Mouse (Mus musculus): ENCODE measurements at regions not wholly inside any gene's neighbourhood (a gene's known extent, or its start where the extent isn't known, plus 50 kb on each side); places are given as distances from the start of the nearest gene placed in this dataset.

DNA sequence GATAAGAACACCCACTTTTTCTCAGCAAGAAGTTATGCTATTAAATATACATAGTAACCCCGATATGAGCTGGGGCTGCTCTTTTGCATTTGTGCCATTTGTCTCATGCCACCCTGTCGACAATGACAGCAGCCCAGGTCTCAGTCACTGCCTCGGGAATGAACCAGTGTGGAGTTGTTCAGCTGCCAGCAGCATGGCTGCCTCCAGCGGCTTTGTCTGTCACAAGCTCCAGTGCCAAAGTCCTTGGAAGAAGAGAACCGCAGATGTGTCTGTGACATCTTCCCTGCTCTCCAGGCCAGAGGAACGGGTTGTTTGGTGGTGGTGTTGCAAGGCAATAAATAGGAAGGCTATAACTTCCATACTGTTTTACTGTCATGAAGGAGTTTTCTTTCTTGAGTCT is 130.7 kb downstream of the Cep170 start:
- no peaks in the 10 kb centered on the region for H3K36me3 ChIP-seq
- no peaks in the 10 kb centered on the region for H3K9me3 ChIP-seq
- no peak overlapping the region for H3K4me3 ChIP-seq
- H3K27me3 ChIP-seq (replicated peaks): no peaks in the 10 kb centered on the region
- H3K27ac ChIP-seq (replicated peaks): no peak overlapping the region
- H3K4me1 ChIP-seq: no peaks in the 10 kb centered on the region
- 55% methylated on average over 6 of the region's 6 CpGs for WGBS
- no peak overlapping the region for H3K4me2 ChIP-seq
- H3K9ac ChIP-seq: no peak overlapping the region
- ATAC-seq (ENCODE audit: extremely low read depth, insufficient number of reproducible peaks, low FRiP score, low TSS enrichment): no peak

DNA sequence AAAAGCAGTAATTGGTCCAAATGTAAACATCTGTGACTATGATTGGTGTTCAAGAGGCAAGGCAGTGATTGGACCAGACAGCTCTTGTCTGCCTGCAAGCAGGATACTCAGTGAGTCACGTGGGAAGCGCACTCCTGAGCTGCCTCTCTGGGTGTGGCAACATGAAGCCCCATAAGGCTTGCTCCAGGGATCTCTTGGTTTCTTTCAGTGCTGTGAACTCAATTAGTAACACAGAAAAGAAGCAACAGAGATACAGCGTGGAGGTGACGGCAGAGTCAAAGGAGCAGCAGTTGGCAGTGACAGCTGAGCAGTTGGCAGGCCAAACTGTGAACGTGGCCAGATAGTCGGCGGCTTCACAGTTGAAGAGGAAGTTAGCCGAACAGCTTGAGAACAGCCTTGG is 131.9 kb downstream of the Cep170 start:
- H3K9ac ChIP-seq: no peak overlapping the region
- 48% methylated on average over 8 of the region's 8 CpGs for WGBS

DNA sequence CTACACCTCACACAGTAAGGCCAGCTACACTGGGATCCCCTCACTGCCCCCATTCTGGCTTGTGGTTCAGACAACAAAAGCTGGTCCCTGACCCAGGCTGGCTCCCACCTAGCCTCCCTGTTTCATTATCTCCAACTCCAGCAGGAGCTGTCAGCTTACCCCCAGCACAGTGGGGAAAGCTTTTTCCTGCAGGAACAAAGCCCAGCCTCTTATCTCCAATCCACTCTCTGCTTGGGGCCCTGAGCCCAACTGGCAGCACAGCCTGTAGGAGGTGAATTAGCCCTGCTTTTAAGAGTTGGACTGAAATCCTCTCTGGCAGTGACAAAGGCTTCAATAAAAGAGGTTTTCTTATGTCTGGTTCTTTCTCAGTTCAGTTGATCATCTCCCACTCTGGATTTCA is 138.7 kb downstream of the Cep170 start:
- peaks cover 14% of the 10 kb centered on the region for H3K4me1 ChIP-seq
- peak overlapping the region; percentile 22; the same call in 1 of the 2 replicates for H3K27ac ChIP-seq (replicated peaks)
- peaks cover 4% of the 10 kb centered on the region; the same call in 1 of the 2 replicates for H3K9me3 ChIP-seq
- H3K27me3 ChIP-seq (replicated peaks): no peaks in the 10 kb centered on the region
- H3K4me2 ChIP-seq: no peak overlapping the region
- no peak overlapping the region for H3K4me3 ChIP-seq
- ATAC-seq (ENCODE audit: extremely low read depth, insufficient number of reproducible peaks, low FRiP score, low TSS enrichment): no peak
- H3K36me3 ChIP-seq: no peaks in the 10 kb centered on the region
- H3K9ac ChIP-seq: no peak overlapping the region

More for the DNA sequence above, 131.9 kb downstream of the Cep170 start:
- Histone ChIP-seq H3K4me1 (no peaks in the 10 kb centered on the region), H3K9me3 (no peaks in the 10 kb centered on the region; the same call in 1 of the 2 replicates), H3K4me3 (no peak overlapping the region), H3K27ac (replicated peaks) (no peak overlapping the region), H3K4me2 (no peak overlapping the region), H3K36me3 (no peaks in the 10 kb centered on the region), H3K27me3 (replicated peaks) (no peaks in the 10 kb centered on the region)
- ATAC-seq (ENCODE audit: extremely low read depth, insufficient number of reproducible peaks, low FRiP score, low TSS enrichment): no peak

DNA sequence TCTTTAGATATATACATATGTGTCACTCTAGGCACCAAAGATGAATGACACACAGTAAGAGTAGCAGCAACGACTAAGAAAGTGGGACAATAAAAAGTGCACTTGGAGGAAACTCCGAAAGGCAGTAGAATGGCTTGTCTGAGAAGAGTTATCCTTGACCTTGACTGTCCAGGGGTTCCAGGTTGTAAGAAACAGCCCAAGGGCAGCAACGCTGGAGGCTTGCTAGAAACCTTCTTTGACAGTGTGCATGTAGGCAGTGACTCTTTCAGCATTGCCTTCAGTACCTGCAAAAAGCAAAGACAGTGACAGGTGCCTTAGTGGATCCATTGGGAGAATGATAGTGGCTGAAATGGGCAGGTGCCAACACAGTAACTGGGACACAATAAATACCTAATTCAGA is 142.8 kb downstream of the Cep170 start:
- no peak overlapping the region for H3K4me3 ChIP-seq
- H3K27me3 ChIP-seq (replicated peaks): no peaks in the 10 kb centered on the region
- no peak overlapping the region for H3K9ac ChIP-seq
- H3K4me1 ChIP-seq: peaks cover 14% of the 10 kb centered on the region
- no peak overlapping the region for H3K27ac ChIP-seq (replicated peaks)
- H3K9me3 ChIP-seq: no peaks in the 10 kb centered on the region
- no peak for ATAC-seq (ENCODE audit: extremely low read depth, insufficient number of reproducible peaks, low FRiP score, low TSS enrichment)
- WGBS: 74% methylated on average over 3 of the region's 3 CpGs
- no peaks in the 10 kb centered on the region for H3K36me3 ChIP-seq
- no peak overlapping the region for H3K4me2 ChIP-seq

DNA sequence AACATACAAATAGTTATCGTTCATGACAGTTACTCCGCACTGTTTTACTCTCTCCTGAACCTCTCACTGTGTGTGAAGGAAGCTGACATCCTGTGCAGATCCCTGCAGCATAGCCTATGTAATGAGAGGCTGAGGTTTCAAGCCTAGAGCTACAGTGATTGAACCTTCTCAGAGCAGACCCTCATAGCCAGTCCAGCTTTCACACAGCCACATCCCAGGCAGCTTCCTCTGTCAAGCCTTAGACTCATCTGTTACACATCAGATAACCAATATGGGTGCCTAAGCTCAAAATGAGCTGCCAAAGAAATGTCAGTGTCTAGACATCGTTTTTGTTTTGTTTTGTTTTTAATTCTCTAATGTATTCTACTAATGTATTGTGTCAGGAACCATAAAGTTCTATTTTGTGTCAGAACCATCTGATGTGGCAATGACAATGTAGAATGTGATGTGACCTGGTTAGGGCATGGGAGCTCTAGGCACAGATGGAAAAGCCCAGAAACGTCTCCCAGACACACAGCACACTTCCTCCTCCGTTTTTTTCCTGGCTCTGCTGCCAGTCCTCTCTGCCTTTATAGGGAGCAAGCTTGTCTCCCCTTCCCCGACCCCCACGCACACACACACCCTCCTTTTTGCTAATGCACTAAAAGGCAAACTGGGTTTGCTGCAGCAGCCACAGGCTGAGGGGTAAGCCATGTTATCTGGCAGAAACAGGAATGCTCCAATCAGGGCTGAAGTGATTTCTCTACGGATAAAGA is 146.1 kb downstream of the Cep170 start:
- no peak overlapping the region for H3K9ac ChIP-seq
- ATAC-seq (ENCODE audit: extremely low read depth, insufficient number of reproducible peaks, low FRiP score, low TSS enrichment): no peak
- no peaks in the 10 kb centered on the region for H3K27me3 ChIP-seq (replicated peaks)
- no peaks in the 10 kb centered on the region for H3K4me1 ChIP-seq
- no peak overlapping the region for H3K4me3 ChIP-seq
- no peak overlapping the region for H3K27ac ChIP-seq (replicated peaks)
- H3K36me3 ChIP-seq: no peaks in the 10 kb centered on the region
- H3K4me2 ChIP-seq: no peak overlapping the region
- WGBS: 49% methylated on average over 8 of the region's 8 CpGs
- no peaks in the 10 kb centered on the region for H3K9me3 ChIP-seq

DNA sequence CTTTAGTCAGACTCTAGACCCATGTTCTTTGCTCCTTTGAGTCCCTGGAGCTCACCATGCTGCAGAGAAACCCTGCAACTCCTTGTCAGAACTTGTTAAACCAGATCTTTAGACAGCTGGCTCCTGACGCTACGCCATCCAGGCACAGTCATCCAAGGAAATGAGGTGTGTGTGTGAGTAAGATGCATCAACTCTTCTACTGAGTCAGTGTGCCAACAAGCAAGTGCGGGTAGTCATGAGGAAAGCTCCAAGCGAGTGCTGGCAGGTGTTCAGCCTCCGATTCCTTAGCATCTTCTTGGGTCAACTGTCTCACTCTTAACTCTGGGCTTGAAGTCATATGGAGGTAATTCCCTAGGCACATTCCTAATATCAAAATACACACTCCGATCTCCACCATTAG is 153.6 kb downstream of the Cep170 start:
- H3K9me3 ChIP-seq: no peaks in the 10 kb centered on the region
- WGBS: 87% methylated on average over 6 of the region's 6 CpGs
- no peak overlapping the region for H3K4me2 ChIP-seq
- no peaks in the 10 kb centered on the region for H3K36me3 ChIP-seq
- H3K27me3 ChIP-seq (replicated peaks): no peaks in the 10 kb centered on the region
- H3K4me3 ChIP-seq: no peak overlapping the region
- no peak overlapping the region for H3K9ac ChIP-seq
- H3K4me1 ChIP-seq: no peaks in the 10 kb centered on the region
- ATAC-seq (ENCODE audit: extremely low read depth, insufficient number of reproducible peaks, low FRiP score, low TSS enrichment): no peak
- H3K27ac ChIP-seq (replicated peaks): no peak overlapping the region

DNA sequence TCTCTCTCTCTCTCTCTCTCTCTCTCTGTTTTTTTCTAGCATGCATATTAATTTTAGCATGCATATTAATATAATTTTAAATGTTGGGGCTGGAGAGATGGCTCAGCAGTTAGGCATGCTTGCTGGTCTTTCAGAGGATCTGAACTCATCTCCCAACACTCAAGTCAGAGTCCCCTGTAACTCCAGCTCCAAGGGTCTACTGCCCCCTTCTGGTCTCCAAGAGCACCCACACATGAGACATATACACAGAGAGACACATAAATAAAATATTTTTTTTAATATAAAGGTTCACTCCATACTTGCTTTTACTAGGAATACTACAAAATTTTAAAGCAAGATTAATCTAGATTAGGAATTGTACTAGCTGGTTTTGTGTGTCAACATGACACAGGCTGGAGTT is 155.2 kb downstream of the Cep170 start:
- ATAC-seq (ENCODE audit: extremely low read depth, insufficient number of reproducible peaks, low FRiP score, low TSS enrichment): no peak
- Histone ChIP-seq H3K36me3 (no peaks in the 10 kb centered on the region), H3K9me3 (no peaks in the 10 kb centered on the region), H3K4me3 (no peak overlapping the region), H3K27me3 (replicated peaks) (no peaks in the 10 kb centered on the region), H3K9ac (no peak overlapping the region), H3K4me2 (no peak overlapping the region), H3K27ac (replicated peaks) (no peak overlapping the region), H3K4me1 (no peaks in the 10 kb centered on the region)

DNA sequence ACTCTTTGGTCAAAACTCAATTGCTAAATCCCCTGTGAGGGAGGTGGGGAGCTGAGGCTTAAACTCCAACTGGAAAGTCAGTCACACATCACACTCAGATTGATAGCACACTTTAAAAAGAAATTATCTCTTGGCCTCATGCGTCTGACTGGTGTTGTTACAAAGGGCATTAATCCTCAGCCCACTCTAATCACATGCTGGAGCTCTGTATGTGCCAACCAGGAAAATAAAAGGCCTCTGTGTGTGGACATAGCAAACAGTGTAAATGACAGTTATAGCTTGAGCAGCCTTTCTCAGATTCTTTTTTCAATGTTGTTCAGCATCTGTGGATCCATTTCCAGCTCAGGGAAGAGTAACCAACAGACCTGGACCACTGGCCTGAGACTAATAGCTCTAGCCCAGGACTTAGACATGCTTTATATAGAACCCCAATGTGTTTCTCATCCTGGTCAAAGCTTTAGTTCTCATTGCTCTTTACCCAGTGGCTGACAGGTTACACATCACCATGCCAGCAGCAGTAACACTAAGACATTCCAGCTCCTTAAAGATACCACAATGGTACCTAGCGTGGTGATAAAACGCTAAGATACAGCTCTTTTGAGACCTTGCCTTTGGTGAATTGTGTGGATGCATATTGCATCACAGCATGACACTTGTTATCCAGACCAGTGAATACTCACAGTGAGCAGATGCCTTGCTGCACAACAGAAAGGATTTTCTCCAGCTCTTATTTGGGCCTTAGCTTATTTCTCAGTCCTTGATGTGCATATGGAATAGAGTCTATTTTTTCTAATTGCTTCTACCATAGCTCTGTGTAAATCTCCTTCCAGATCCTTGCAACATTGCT is 158.2 kb downstream of the Cep170 start:
- ATAC-seq (ENCODE audit: extremely low read depth, insufficient number of reproducible peaks, low FRiP score, low TSS enrichment): no peak
- Histone ChIP-seq H3K9ac (no peak overlapping the region), H3K4me2 (no peak overlapping the region), H3K36me3 (no peaks in the 10 kb centered on the region), H3K9me3 (no peaks in the 10 kb centered on the region), H3K4me1 (no peaks in the 10 kb centered on the region), H3K27ac (replicated peaks) (no peak overlapping the region), H3K27me3 (replicated peaks) (no peaks in the 10 kb centered on the region), H3K4me3 (no peak overlapping the region)
- WGBS: 56% methylated on average over 3 of the region's 3 CpGs

DNA sequence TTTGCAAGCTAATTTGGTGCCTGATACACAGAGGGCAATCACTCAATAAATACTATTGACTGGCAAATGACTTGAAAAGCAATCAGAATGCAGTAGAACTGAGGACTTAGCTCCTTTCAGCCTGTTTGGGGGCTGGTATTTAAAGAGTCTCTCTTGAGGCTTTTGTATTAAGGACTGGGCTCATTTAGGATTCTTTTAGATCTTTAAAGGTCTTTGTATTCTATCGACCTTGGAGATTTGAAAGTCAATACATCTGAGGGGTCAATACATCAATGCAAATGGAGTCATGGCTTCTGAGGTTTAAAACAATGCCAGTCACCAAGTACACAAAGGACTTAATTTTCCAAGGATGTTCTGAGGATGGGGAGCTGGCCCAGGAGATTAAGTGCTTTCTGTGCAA is 169.6 kb downstream of the Cep170 start:
- H3K27ac ChIP-seq (replicated peaks): no peak overlapping the region
- no peaks in the 10 kb centered on the region for H3K4me1 ChIP-seq
- no peak overlapping the region for H3K9ac ChIP-seq
- no peak overlapping the region for H3K4me3 ChIP-seq
- H3K4me2 ChIP-seq: no peak overlapping the region
- H3K36me3 ChIP-seq: no peaks in the 10 kb centered on the region
- no peak for ATAC-seq (ENCODE audit: extremely low read depth, insufficient number of reproducible peaks, low FRiP score, low TSS enrichment)
- WGBS: 49% methylated on average over 1 of the region's 1 CpGs
- H3K27me3 ChIP-seq (replicated peaks): no peaks in the 10 kb centered on the region
- no peaks in the 10 kb centered on the region for H3K9me3 ChIP-seq

DNA sequence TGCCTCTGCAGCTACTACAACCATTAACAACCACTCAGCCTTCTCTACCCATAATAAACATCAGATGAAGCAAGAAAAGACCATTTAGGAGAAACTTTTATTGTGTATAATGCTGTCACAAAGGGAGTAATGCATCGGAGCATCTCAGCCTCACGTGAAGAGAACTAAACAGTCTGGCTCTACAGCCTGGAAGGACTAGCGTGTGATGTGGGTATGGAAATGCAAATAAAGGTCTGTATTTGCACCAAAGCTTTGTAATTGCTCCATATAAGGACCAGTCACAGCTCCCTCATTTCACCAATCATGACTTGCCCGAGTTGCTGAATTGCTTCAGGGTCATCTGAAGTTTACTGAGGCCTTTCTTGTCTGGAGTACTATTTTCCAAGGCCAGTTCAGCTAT is 190.7 kb downstream of the Cep170 start:
- H3K9ac ChIP-seq: no peak overlapping the region
- no peak for ATAC-seq (ENCODE audit: extremely low read depth, insufficient number of reproducible peaks, low FRiP score, low TSS enrichment)
- no peaks in the 10 kb centered on the region for H3K36me3 ChIP-seq
- 81% methylated on average over 4 of the region's 4 CpGs for WGBS
- H3K4me2 ChIP-seq: no peak overlapping the region
- H3K4me1 ChIP-seq: no peaks in the 10 kb centered on the region
- H3K27me3 ChIP-seq (replicated peaks): no peaks in the 10 kb centered on the region
- H3K27ac ChIP-seq (replicated peaks): no peak overlapping the region
- no peak overlapping the region for H3K4me3 ChIP-seq
- H3K9me3 ChIP-seq: no peaks in the 10 kb centered on the region

DNA sequence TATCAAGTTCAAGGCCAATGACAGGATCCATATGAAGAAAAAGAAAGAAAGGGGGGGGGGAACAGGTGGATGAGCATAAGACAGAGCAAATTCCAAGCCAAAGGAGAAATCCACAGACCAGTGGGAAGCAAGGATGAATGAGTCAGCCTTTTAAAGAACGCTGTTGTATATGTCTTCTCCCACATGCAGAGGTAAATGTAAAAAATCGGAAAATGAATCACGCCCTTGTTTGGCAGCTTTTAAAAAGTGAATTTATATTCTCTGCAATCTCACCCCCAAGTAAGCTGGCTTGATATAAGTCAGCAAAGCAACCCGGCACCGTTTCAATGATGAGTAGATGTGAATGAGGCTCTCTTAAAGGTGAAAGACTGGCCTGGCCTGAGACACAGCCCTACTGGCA is 191.7 kb downstream of the Cep170 start:
- no peak overlapping the region for H3K9ac ChIP-seq
- H3K4me3 ChIP-seq: no peak overlapping the region
- no peak overlapping the region for H3K4me2 ChIP-seq
- no peak for ATAC-seq (ENCODE audit: extremely low read depth, insufficient number of reproducible peaks, low FRiP score, low TSS enrichment)
- H3K4me1 ChIP-seq: no peaks in the 10 kb centered on the region
- no peaks in the 10 kb centered on the region for H3K9me3 ChIP-seq
- no peak overlapping the region for H3K27ac ChIP-seq (replicated peaks)
- WGBS: 83% methylated on average over 5 of the region's 5 CpGs
- H3K36me3 ChIP-seq: no peaks in the 10 kb centered on the region
- no peaks in the 10 kb centered on the region for H3K27me3 ChIP-seq (replicated peaks)

DNA sequence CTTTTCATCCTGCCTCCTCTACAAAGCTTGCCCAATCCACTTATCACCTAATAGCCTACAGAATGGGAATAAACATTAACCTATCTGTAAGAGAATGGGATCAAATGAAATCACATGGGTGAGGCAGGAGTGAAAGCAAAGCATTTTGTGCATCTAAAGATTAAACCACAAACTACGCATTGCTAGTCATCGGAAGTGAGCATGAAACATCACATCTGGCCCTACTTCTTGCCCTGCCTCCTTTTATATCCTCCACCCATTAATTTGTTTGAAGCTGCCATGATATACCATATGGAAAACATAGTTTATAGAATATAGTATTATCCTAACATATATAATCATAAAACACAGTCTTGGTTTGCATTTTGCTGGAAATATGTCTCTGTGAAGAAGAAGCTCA is 192.6 kb downstream of the Cep170 start:
- ATAC-seq (ENCODE audit: extremely low read depth, insufficient number of reproducible peaks, low FRiP score, low TSS enrichment): no peak

More for the DNA sequence above, 192.6 kb downstream of the Cep170 start:
- no peak overlapping the region for H3K4me3 ChIP-seq
- WGBS: 89% methylated on average over 2 of the region's 2 CpGs
- H3K27me3 ChIP-seq (replicated peaks): no peaks in the 10 kb centered on the region
- no peak overlapping the region for H3K27ac ChIP-seq (replicated peaks)
- no peaks in the 10 kb centered on the region for H3K9me3 ChIP-seq
- H3K4me2 ChIP-seq: no peak overlapping the region
- H3K9ac ChIP-seq: no peak overlapping the region
- H3K4me1 ChIP-seq: no peaks in the 10 kb centered on the region
- no peaks in the 10 kb centered on the region for H3K36me3 ChIP-seq
